Mouse (Mus musculus) kidney, adult 11 months (tissue): Measurements from ENCODE around the gene Tbxas1.

Experiments
- DNase-seq: peaks from one replicate; pipeline ENCODE4 v3.0.0; 2022

The Tbxas1 gene

GRCm38 (mm10) chr6:38923870-38924817 lies 48.9 kb downstream of the Tbxas1 start:
- DNase-seq = no peak

- DNase-seq = no peak
Measured at GRCm38 (mm10) chr6:38925719-38926118, 50.5 kb downstream of the Tbxas1 start.

GRCm38 (mm10) chr6:38926135-38926962 lies 51.1 kb downstream of the Tbxas1 start:
- no peak for DNase-seq

- DNase-seq = no peak
Measured at GRCm38 (mm10) chr6:38926963-38927361, 51.8 kb downstream of the Tbxas1 start.

DNA sequence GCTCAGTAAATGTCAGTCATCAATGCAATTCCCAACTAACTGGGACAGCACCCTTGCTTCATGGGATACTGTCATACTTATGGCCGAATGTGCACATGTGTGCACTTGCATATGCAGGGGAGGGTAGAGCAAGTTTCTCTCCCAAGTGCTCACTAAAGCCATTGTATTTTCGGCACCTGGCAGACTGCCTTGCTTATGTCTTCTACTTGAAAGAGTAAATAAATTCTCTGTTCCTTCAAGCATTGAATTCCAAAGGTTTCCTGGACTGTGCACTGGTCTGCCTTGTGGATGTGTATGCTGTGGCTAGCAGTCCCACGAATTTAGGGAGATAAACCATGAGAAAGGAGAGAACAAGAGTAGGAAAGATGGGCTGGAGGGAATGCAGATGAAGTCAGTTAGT lies 53.3 kb downstream of the Tbxas1 start:
- peak; percentile 49 for DNase-seq

DNA sequence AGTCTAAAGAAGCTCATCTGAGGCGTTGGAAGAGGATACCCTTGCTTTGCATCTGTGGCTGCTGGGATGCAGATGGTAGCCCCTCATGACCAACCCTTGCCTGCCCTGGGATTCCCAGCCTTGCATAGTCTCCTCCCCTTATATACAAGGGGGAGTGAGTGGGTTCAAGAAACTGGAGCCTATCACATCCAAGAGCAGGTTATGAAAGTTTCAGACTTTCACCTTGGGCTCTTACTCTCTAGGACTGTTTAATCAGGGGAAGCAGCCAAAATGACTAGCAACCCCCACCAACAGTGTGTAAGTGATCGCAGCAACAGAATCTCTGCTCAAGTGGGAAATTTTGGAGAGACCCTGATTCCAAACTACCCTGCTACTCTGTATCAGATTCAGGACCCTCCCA lies 60.8 kb downstream of the Tbxas1 start:
- DNase-seq = no peak

GRCm38 (mm10) chr6:38938421-38938820 lies 63.2 kb downstream of the Tbxas1 start:
- no peak for DNase-seq

DNA sequence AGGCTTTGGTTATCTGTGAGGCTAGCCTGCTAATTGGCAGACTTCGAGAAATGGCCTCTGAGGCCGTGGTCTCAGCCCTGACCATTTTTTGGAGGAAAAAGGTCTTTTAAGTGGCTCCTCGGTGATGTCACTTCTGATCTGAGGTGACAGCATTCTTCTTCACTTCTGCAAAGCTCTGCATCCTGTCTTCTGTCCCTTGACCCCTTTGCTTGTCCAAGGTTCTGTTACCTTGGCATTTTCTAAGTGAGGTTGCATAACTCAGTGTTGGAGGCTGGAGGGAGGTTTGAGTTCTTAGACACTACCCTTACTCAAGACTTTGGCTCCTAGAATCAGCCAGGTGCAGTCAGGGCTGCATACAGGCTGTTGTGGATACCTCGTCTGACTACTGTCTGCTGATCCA lies 63.9 kb downstream of the Tbxas1 start:
- no peak for DNase-seq

DNA sequence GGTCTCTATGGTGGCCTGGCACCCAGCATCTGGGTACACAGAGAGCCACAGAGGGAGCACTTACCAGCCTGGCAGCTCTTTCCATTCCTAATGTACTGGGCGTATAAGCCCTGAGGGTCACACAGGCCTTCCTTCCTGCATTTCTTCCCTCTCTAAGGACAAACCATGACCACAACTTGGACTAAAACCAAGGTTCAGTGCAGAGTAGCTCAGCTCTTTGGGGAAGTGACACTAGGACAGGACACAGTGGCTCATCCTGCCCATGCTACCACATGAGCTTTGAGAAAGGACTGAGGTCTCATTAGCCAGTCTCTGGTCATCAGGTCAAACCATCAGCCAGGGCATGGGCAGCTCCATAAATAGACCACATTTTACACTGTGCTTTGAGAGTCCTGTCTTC lies 65.8 kb downstream of the Tbxas1 start:
- DNase-seq = no peak

- DNase-seq = no peak
Measured at GRCm38 (mm10) chr6:38942771-38943170, 67.6 kb downstream of the Tbxas1 start.

GRCm38 (mm10) chr6:38944392-38944791 lies 69.2 kb downstream of the Tbxas1 start:
- no peak for DNase-seq

DNA sequence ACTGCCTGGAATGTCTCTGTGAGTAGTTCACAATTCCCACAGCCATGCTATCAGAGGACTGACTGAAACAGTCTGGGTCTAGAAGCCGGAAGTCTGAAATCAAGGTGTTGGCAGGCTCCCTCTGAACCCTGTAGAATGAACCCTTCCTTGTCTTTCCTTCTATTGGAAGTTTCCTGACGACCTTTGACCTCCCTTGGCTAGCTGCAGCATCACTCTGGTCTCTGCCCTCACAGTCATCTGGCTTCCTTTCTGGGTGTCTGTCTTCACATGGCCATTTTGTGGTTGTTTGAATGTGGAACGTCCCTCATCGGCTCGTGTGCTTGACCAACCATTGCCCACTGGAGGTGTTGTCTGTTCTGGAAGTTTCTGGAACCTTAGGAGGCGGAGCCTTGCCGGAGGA lies 69.6 kb downstream of the Tbxas1 start:
- no peak for DNase-seq

DNA sequence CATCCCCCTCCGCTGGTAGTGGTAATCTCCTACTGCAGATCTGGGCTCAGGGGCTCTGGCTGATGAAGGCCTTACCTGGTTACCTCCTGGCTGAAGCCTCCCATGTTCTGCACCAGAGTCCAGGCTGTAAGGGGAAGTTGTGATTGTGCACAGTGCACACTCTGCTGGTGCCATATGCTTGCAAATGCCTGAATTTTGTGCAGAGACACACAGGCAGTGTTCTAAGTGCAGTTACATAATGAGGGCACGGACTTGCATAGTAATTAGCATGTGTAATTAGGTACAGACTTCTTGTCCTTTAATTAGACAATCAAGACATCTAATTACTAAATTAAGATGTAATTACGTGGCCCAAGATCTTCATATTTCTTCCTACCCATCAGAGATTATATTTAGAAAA lies 70.5 kb downstream of the Tbxas1 start:
- no peak for DNase-seq

DNA sequence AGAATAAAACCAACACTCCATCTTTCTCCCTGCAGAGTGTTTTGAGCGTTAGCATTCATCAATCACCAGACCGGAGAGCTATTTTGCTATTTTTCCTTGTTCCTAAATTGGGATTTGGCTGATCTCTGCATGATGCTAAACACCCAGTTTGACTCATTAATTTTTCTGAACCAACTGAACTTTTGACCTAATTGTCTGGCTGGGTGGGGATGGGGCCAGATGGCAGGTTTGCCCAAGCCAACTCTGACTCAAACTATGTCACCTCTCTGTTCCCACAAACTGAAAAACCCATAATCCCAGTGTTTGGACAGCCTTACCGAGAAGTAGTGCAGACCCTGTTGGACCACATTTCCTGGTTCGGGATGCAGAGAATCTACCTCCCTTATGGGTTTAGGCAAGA lies 72.1 kb downstream of the Tbxas1 start:
- DNase-seq = no peak

GRCm38 (mm10) chr6:38949683-38950161 lies 74.5 kb downstream of the Tbxas1 start:
- DNase-seq = peak; percentile 37

DNA sequence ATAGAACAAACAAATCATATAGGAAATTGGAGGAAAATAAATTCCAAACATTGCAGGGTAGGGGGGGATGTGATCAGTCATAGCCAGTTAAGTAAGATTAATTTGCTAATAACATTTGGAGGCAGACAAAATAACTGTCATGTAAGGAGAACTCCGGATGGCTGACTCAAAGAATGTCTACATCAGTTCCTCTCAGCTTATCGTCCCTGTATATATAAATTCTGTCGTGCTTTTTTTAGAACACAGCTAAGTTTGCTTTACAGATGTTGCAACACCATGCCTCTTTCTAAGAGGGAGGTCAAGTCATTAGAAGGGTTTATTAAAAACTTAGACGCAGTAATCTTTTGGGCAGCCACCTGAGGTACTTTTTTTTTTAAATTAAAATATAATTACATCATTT lies 75.1 kb downstream of the Tbxas1 start:
- no peak for DNase-seq

GRCm38 (mm10) chr6:38950838-38951237 lies 75.6 kb downstream of the Tbxas1 start:
- no peak for DNase-seq

DNA sequence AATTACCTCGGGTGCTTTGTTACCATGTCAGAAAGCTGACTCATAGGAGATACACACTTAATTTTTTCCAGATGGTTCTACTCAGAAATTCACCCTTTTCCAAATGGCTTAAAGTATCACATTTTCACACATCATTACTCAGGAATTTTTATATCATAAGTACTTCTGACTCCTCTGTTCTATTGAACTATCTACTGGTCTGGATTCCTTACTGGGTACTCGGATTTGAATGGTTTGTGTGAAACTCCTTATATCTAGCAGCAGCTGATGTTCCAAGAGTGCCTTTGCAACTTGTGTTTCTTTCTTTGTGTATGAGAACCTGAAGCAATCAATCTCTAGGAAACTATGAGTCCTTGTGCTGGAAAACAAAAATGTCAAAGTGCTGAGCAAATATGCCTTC lies 81.4 kb downstream of the Tbxas1 start:
- DNase-seq = no peak

GRCm38 (mm10) chr6:38957246-38957645 lies 82.0 kb downstream of the Tbxas1 start:
- no peak for DNase-seq

GRCm38 (mm10) chr6:38959502-38959901 lies 84.3 kb downstream of the Tbxas1 start:
- no peak for DNase-seq

DNA sequence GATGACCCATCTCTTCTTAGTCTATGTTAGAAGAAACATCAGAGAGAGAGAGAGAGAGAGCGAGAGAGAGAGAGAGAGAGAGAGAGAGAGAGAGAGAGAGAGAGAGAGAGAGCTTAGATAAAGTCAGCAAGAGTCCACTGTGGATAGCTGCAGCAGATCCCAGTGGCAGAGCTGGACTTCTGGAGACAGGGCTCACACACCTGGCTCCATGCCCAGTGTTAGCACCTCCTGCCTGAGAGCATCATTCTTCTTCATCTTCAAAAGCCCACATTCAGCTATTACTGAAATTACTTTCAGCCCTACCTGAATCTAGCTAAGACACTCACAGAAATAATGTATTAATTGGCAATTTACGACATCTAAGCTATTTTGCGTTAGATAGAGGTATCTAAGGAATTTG lies 85.2 kb downstream of the Tbxas1 start:
- no peak for DNase-seq

DNA sequence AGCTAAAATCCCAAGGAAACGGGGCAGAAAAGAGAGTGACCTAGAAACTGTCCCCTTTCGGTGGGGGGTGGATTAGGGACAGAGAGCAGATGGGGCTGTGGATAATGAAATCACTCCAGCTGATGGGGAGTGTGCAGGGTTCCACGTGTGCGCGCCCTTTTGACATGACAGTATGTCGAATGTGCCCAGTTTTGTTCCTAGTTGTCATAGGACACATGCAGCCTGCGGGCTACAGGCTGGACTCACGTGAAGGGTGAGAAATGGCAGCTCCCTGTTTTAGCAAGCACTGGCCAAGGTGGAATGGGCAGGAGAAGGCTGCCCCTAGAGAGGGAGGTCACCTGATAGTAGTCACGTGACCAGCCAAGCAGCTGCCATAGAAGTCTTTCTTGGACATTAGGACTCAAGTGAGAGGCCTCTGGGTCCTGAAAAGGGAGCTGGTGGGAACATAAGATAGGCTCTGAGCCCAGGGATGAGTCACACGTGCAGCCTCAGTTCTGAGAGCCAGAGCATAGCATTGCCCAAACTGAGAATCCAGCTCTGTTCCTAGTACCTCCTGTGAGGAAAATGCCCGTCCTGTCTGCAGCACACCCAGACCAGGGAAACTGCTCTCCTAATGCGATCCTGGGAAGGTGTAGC lies 85.7 kb downstream of the Tbxas1 start:
- peak; percentile 42 for DNase-seq

DNA sequence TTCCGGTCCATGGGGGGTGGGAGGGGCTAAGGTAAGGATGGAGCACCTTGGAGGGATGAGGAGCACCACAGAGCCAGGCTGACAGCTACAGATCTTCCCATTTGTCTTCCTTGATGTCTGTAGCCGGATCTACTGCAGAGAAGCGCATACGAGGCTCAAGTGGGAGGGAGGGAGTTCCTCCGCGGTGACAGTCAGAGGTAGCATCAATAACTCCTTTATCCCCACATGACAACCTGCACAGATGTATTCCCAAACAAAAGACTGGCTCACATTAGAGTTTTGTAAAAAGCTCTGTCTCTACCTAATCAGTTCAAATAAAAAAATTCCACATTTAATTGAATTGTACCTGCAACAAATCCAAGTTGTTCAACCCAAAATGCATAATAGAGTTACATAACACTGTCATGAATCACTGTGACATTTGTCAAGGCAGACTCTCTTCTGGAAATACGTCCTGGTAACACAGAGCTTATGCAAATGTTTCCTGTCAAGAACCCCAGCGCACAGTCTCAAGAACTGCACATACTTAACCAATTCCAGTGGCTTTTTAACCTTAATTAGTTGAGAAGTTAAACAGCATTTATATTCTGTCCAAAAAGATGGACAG lies 86.3 kb downstream of the Tbxas1 start:
- no peak for DNase-seq
